Mouse (Mus musculus) kidney, postnatal 0 days (tissue): Measurements from ENCODE around the gene Soga3. TPM values are rescaled to one million over a fixed set of nuclear protein-coding genes. Genes with fewer than 3 reads are reported as not detected.

Experiments
- ATAC-seq: fragments of 200-750 bp; cut with Nextera tagmentation; replicated peaks from 2 replicates; pipeline ENCODE4 v1.8.0; 2017; ENCODE audit warnings: low read depth, moderate number of reproducible peaks, moderate TSS enrichment, moderate library complexity; ENCODE audit not compliant: low FRiP score
- DNase-seq: peaks from one replicate; pipeline ENCODE4 v3.0.0-alpha.2; 2016; ENCODE audit warnings: low spot score
- H3K27ac ChIP-seq: fragments of 300-500 bp; sonication (generic); 2 replicates; pipeline ENCODE4 v1.5.1; 2014; ENCODE audit warnings: mild to moderate bottlenecking
- H3K27me3 ChIP-seq: fragments of 300-500 bp; sonication (generic); 2 replicates; pipeline ENCODE4 v1.6.1; 2014; ENCODE audit warnings: low read length, mixed read lengths; ENCODE audit not compliant: insufficient read depth
- H3K36me3 ChIP-seq: fragments of 300-500 bp; sonication (generic); 2 replicates; pipeline ENCODE4 v1.6.1; 2014; ENCODE audit warnings: low read length, mixed read lengths; ENCODE audit not compliant: insufficient read depth
- H3K4me1 ChIP-seq: fragments of 300-500 bp; sonication (generic); replicated peaks from 2 replicates; pipeline ENCODE4 v1.6.1; 2014; ENCODE audit warnings: antibody characterized with exemption, low read length, mixed read lengths; ENCODE audit not compliant: insufficient read depth
- H3K4me2 ChIP-seq: fragments of 300-500 bp; sonication (generic); 2 replicates; pipeline ENCODE4 v1.6.1; 2014; ENCODE audit warnings: mild to moderate bottlenecking, low read length, moderate library complexity, mixed read lengths
- H3K4me3 ChIP-seq: fragments of 300-500 bp; sonication (generic); replicated peaks from 2 replicates; pipeline ENCODE4 v1.5.1; 2014; ENCODE audit warnings: low read depth, low read length
- H3K9ac ChIP-seq: fragments of 300-500 bp; sonication (generic); 2 replicates; pipeline ENCODE4 v1.6.1; 2014; ENCODE audit warnings: low read depth, low read length
- H3K9me3 ChIP-seq: fragments of 300-500 bp; sonication (generic); replicated peaks from 2 replicates; pipeline ENCODE4 v1.6.1; 2016; ENCODE audit warnings: low read length, inconsistent platforms, mixed read lengths
- CTCF ChIP-seq: IDR thresholded peaks from 2 replicates; pipeline ENCODE4 v1.5.1; 2016; ENCODE audit warnings: antibody characterized with exemption, low read depth, mild to moderate bottlenecking, moderate library complexity
- WGBS: fragments of 180-500 bp; shearing (Covaris S2); extraction: QIAGEN DNeasy Blood & Tissue Kit; methylation state at CpG from one replicate; pipeline ENCODE4 v1.1.7; 2014; 5-methylcytosine and 5-hydroxymethylcytosine counted together
- polyA plus RNA-seq: library from polyadenylated mRNA; unstranded; fragments of >200 nt; fragmentation: Nextera tagmentation; extraction: Ambion mirVana; gene quantifications from 2 replicates; pipeline ENCODE4 v1.2.1, GENCODE M21; 2015

Gene Soga3
- polyA plus RNA-seq, 1 experiment from 2014 or later = 0.37 TPM

DNA sequence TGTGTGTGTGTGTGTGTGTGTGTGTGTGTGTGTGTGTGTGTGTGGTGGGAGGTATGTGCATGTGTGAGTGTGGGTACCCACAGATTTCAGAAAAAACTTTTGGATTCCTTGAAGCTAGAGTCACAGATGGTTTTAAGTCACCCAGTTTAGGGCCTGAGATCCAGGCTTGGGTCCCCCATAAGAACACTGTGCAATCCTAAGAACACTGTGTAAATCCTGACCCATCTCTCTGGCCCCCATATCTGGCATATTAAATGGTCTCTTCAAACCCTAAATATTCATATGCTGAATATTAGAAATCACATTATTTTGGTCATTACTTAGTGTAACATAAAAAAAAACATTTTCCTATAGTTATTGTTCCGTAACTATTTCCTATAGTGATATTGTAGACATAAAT lies 73.3 kb downstream of the Soga3 start:
- H3K4me3 ChIP-seq = no peak overlapping the region
- no peaks in the 10 kb centered on the region for H3K36me3 ChIP-seq
- H3K4me1 ChIP-seq = no peaks in the 10 kb centered on the region
- no peak for TF ChIP-seq CTCF
- no peak overlapping the region for H3K9ac ChIP-seq
- no peak overlapping the region for H3K27ac ChIP-seq
- DNase-seq = no peak
- no peaks in the 10 kb centered on the region for H3K9me3 ChIP-seq
- no peak overlapping the region for H3K4me2 ChIP-seq
- 94% methylated on average over 1 of the region's 1 CpGs for WGBS
- ATAC-seq = no peak
- no peaks in the 10 kb centered on the region for H3K27me3 ChIP-seq

DNA sequence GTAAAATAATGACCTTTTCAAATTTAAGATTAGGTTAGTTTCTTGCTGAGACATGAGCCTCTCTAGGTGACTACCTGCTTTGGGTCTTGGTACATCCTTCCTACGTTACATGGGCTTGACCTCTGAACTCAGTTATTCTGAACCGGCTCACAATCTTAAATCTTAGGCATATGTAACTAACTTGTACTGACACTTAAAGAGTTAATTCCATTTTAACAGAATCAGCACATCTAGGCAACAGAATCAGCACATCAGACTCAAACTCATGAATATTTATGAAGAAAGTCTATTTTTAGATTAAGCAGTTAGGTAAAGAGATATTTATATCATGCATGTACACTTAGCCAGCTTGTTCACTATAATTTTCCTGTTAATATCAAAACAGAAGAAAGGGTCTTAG lies 73.8 kb downstream of the Soga3 start:
- 65% methylated on average over 2 of the region's 2 CpGs for WGBS
- no peak overlapping the region for H3K9ac ChIP-seq
- H3K27ac ChIP-seq = no peak overlapping the region
- no peak overlapping the region for H3K4me2 ChIP-seq
- no peak overlapping the region for H3K4me3 ChIP-seq
- no peak for DNase-seq
- H3K9me3 ChIP-seq = no peaks in the 10 kb centered on the region
- no peaks in the 10 kb centered on the region for H3K4me1 ChIP-seq
- no peaks in the 10 kb centered on the region for H3K27me3 ChIP-seq
- no peaks in the 10 kb centered on the region for H3K36me3 ChIP-seq
- no peak for ATAC-seq
- no peak for TF ChIP-seq CTCF

DNA sequence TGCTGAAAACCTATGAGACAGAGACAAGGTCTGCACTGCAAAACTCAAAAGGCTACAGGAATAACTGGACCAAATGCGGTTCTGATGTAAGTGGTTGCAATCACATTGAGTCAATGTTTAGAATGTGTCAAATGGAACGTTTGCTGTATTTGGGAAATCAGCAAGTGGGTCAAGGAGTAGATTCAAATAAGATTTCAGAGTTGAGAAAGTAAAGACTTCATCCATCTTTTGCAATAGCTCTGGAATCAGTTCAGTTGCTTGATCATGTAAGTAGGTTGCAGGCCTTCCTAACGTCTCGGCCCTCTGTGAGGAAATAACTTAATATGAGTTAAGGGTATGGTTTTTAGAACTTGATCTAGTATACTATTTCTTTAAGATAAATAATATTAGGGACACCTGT lies 81.7 kb downstream of the Soga3 start:
- Histone ChIP-seq H3K36me3 (no peaks in the 10 kb centered on the region), H3K4me2 (no peak overlapping the region), H3K4me1 (no peaks in the 10 kb centered on the region), H3K9ac (no peak overlapping the region), H3K27ac (no peak overlapping the region), H3K9me3 (no peaks in the 10 kb centered on the region), H3K4me3 (no peak overlapping the region), H3K27me3 (no peaks in the 10 kb centered on the region)
- DNase-seq = no peak
- WGBS = 88% methylated on average over 4 of the region's 4 CpGs
- TF ChIP-seq CTCF = no peak
- no peak for ATAC-seq

GRCm38 (mm10) chr10:29231208-29231607 lies 87.6 kb downstream of the Soga3 start:
- 77% methylated on average over 2 of the region's 2 CpGs for WGBS
- no peaks in the 10 kb centered on the region for H3K9me3 ChIP-seq
- DNase-seq = no peak
- TF ChIP-seq CTCF = no peak
- no peaks in the 10 kb centered on the region for H3K36me3 ChIP-seq
- no peak overlapping the region for H3K27ac ChIP-seq
- no peak overlapping the region for H3K4me2 ChIP-seq
- H3K4me3 ChIP-seq = no peak overlapping the region
- H3K4me1 ChIP-seq = no peaks in the 10 kb centered on the region
- no peak for ATAC-seq
- H3K9ac ChIP-seq = no peak overlapping the region
- H3K27me3 ChIP-seq = no peaks in the 10 kb centered on the region

Other genes with a start within 250 kb of the Soga3 start
- not detected in 2 replicates for gene 2310057J18Rik, start 157.5 kb upstream of the Soga3 start, polyA plus RNA-seq
- not detected in 2 replicates for gene Gm49353, start 55.1 kb downstream of the Soga3 start, polyA plus RNA-seq
- 0.04 and 0.07 TPM in 2 replicates for gene 9330159F19Rik, start 67.8 kb downstream of the Soga3 start, polyA plus RNA-seq
- gene Echdc1, start 169.3 kb downstream of the Soga3 start, polyA plus RNA-seq = 33.4 and 36.3 TPM in 2 replicates
- gene Rnf146, start 218.6 kb downstream of the Soga3 start, polyA plus RNA-seq = 43.4 and 43.9 TPM in 2 replicates